Mouse (Mus musculus): ENCODE measurements around the gene Atp2b4. TPM values are rescaled to one million over a fixed set of nuclear protein-coding genes. Genes with fewer than 3 reads are reported as not detected.

The Atp2b4 gene
- polyA plus RNA-seq, 1 experiment from 2014 or later, result 15.6 TPM

DNA sequence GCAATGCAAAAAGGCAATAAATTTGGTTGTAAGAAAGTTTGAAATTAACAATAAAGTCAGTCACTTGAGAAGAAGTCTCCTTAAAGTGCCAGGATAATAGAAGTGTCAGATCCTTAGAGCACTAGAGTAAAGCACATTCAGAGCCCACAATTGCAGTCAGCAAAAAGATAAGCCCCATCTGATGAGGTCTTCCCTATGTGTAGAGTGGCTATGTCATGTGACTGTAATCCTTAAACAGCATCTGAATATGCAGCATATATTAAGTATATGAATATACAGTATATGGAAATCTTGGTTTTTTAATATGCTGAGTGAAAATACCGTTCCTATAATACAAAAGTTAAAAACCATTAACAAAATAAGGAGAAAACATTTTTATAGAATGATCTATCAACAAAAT is 147.8 kb downstream of the Atp2b4 start:
- H3K27me3 ChIP-seq (ENCODE audit: control insufficient read depth, insufficient read depth, low read length), result no peaks in the 10 kb centered on the region
- no peak overlapping the region for H3K27ac ChIP-seq (replicated peaks; ENCODE audit: low read depth, low read length)
- 98% methylated on average over 1 of the region's 1 CpGs for WGBS
- H3K4me1 ChIP-seq (ENCODE audit: control insufficient read depth, insufficient read depth, low read length), result peaks cover 16% of the 10 kb centered on the region; the same call in 1 of the 2 replicates
- ATAC-seq (ENCODE audit: low FRiP score, low TSS enrichment) (no peak), DNase-seq (no peak)
- H3K9ac ChIP-seq (replicated peaks; ENCODE audit: low read length), result no peak overlapping the region
- peaks cover 20% of the 10 kb centered on the region; the same call in 1 of the 2 replicates for H3K36me3 ChIP-seq (ENCODE audit: control insufficient read depth, insufficient read depth, low read length)
- no peak overlapping the region for H3K4me2 ChIP-seq (ENCODE audit: low read length)
- H3K4me3 ChIP-seq (replicated peaks; ENCODE audit: low read depth, low read length), result no peak overlapping the region
- H3K9me3 ChIP-seq (ENCODE audit: control insufficient read depth, low read length), result no peaks in the 10 kb centered on the region

DNA sequence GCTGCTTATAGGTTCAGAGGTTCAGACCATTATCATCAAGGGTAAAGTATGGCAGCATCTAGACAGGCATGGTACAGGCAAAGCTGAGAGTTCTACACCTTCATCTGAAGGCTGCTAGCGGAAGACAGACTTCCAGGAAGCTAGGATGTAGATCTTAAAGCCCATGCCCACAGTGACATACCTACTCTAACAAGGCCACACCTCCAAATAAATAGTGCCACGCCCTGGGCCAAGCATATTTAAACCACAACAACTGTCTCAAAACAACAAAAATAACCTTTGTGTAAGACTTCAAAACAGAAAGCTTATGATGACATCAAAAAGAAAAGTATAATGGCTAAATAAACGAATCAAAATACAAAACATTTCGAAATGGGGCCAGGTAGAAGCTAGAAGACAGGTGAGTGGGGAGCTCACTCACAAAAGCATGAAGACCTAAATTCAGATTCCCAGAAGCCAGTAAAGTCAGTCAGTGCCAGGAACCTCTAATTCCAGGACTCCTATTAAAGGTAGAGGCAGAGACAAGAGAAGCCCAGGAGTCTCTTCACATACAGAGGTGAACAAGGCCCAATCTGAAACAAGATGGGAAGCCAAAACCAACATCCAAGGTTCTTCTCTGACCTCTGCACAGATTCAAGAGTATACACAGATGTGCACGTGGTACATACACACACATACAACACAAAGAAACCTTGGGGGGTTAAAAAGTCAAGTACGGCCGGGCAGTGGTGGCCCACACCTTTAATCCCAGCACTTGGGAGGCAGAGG is 150.4 kb downstream of the Atp2b4 start:
- H3K27ac ChIP-seq (replicated peaks; ENCODE audit: low read depth, low read length), result no peak overlapping the region
- H3K27me3 ChIP-seq (ENCODE audit: control insufficient read depth, insufficient read depth, low read length), result no peaks in the 10 kb centered on the region
- no peaks in the 10 kb centered on the region for H3K9me3 ChIP-seq (ENCODE audit: control insufficient read depth, low read length)
- H3K4me2 ChIP-seq (ENCODE audit: low read length), result no peak overlapping the region
- peaks cover 23% of the 10 kb centered on the region for H3K36me3 ChIP-seq (ENCODE audit: control insufficient read depth, insufficient read depth, low read length)
- H3K9ac ChIP-seq (replicated peaks; ENCODE audit: low read length), result no peak overlapping the region
- DNase-seq, result no peak
- peaks cover 3% of the 10 kb centered on the region; the same call in 1 of the 2 replicates for H3K4me1 ChIP-seq (ENCODE audit: control insufficient read depth, insufficient read depth, low read length)
- no peak overlapping the region for H3K4me3 ChIP-seq (replicated peaks; ENCODE audit: low read depth, low read length)
- WGBS, result 94% methylated on average over 7 of the region's 7 CpGs
- ATAC-seq (ENCODE audit: low FRiP score, low TSS enrichment), result no peak

Small RNA genes within 50 kb of the gene (microRNA-seq; reads per million reads assigned to microRNA genes)
- 2.4 reads per million, percentile 15 among the genes with 10 or more reads in this experiment for gene Mir6903

Other genes with a start within 250 kb of the Atp2b4 start
- gene Snrpe, start 190.8 kb downstream of the Atp2b4 start, polyA plus RNA-seq (2014; fragmentation: Nextera tagmentation; extraction: Ambion mirVana), result 540 and 556 TPM in 2 replicates
- gene Zbed6, start 140.2 kb downstream of the Atp2b4 start, polyA plus RNA-seq (2014; fragmentation: Nextera tagmentation; extraction: Ambion mirVana), result 0.61 TPM in 1 of 2 replicates, not detected in the other
- gene Gm38394, start 139.7 kb downstream of the Atp2b4 start, polyA plus RNA-seq (2014; fragmentation: Nextera tagmentation; extraction: Ambion mirVana), result 5.2 and 6.3 TPM in 2 replicates
- gene Lax1, start 110.9 kb downstream of the Atp2b4 start, polyA plus RNA-seq (2014; fragmentation: Nextera tagmentation; extraction: Ambion mirVana), result not detected in 2 replicates
- 3.5 and 4.5 TPM in 2 replicates for gene Optc, start 107.0 kb upstream of the Atp2b4 start, polyA plus RNA-seq (2014; fragmentation: Nextera tagmentation; extraction: Ambion mirVana)
- gene Prelp, start 120.4 kb upstream of the Atp2b4 start, polyA plus RNA-seq (2014; fragmentation: Nextera tagmentation; extraction: Ambion mirVana), result 7.1 and 8.7 TPM in 2 replicates
- gene Fmod, start 236.2 kb upstream of the Atp2b4 start, polyA plus RNA-seq (2014; fragmentation: Nextera tagmentation; extraction: Ambion mirVana), result 0.31 and 6.4 TPM in 2 replicates